Mouse (Mus musculus) adrenal gland, postnatal 25 days (tissue): ENCODE measurements around the gene Cbx2. TPM values are rescaled to one million over a fixed set of nuclear protein-coding genes. Genes with fewer than 3 reads are reported as not detected.

ENCODE experiments used
- DNase-seq: peaks from one replicate; pipeline ENCODE4 v3.0.0; 2021; ENCODE audit warnings: mixed read lengths
- total RNA-seq: library from RNA; stranded (reverse); gene quantifications from 2 replicates; pipeline ENCODE4 v1.2.3, GENCODE M21; 2021

Cbx2 gene
- total RNA-seq, 1 experiment from 2014 or later, result 8.9 TPM

DNA sequence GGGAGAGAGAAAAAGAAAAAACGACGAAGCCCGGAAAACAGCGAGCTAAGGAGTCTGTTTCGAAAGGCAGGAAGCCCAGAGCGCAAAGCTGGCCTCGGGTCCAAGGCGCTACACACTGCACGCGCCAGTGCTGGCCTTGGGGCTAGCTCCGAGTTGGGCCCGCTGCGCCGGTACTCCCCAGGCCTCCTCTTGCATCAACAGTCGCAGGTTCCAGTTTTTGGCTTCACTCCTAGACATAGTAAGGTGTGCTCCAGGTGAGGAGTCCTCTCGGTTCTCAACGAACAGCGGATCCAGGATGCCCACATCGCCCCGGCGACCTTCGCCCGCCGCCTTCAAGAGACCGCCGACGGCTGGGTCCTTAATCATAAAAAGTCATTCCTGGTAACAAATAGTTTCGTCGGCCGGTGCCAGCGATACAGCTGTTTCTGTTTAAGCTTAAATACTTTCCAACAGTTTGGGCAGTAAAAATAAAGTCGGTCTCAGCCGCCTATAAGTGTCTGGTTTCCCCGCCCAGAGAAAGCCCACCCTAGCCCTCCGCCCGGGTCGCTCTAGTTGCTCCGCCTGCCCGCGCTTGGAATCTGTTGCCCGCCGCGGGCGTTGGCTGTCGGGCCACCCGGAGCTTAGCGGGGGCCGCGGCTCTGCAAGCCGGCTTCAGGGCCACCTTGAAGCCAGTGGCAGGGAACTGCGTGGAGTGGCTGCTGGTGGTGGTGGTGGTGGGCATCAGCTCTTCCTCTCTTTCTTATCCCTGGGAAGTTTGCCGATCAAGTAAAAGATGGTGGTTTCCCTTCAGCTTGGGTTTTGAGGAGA is 19.9 kb downstream of the Cbx2 start:
- no peak for DNase-seq

DNA sequence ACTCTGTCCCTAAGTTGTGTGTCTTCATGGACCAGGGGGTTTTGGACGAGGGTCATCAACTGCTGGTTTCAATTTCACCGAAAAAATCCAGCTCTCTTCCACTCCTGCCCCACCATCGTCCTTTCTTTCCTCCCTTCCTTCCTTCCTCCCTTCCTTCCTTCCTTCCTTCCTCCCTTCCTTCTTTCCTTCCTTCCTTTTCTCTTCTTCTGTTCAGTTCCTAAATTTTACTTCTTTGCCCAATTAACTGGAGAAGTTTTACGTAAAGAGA is 20.4 kb downstream of the Cbx2 start:
- DNase-seq, result no peak

DNA sequence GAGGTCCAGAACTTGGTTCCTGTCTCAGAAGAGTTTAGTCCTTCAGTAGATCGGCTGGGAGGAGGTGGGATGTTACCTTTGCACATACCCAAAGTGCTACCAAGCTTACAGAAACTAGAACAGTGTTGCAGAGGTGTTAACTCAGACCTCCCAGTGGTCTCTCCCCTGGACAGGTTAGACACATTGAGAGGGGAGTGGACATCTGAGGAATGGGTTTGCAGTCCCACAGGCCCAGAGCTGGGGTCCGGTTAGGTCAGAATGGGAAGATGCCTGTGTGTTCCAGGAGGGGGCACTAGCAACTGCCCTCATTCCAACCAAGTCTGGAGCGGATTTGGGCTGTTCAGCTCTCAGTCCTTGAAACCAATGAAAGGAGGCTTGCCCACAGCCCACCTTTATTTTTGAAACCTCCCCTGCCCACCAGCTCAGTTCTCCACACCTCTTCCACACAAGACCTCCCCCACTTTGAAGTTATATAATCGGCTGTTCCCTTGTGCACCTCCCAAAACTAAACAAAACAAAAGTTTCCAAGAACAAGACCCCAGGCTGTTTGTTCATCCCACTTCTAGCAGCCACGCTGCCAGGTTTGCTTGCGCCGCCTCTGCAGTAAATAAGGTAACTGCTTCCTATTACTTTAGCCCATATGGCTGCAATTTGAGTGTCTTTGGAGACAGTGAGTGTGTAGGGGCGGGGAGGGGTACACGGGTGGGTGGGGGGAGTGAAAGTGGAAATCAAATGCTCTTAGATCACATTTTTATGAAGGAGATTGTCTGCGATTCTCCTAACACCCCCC is 21.2 kb downstream of the Cbx2 start:
- DNase-seq, result no peak

GRCm38 (mm10) chr11:119044551-119045337 is 22.0 kb downstream of the Cbx2 start:
- DNase-seq, result no peak

DNA sequence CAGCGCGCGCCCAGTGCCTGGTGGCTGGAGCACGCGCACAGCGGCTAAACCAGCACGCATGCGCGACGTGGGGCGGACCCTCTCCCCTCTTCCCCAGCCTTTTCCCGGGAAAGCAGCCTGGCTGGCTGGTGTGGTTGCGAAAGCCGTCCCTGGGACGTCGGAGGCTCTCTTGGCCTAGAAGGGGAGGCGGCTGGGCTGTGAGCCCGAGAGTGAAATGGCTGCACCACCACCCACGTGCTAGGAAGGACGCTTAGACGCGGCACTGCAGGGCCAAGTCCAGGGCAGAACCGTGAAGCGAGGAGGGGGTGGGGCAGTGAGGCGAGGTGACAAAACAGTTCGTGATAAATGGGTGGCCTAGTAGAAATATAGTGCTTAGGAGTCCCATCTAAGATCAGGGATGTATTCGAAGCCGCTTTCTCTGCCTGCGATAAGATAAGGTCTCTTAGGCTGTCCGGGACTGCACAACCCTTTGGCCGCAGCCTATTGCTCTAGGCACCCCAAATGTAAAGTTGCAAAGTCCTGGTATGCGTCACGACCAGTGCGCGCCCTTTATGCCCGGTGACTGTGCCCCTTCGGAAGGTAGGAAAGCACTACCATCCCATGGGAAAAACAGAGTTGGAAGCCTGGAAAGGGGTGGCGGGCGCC is 24.0 kb downstream of the Cbx2 start:
- DNase-seq, result peak; percentile 62

- no peak for DNase-seq
Observed at GRCm38 (mm10) chr11:119047261-119048132, 24.7 kb downstream of the Cbx2 start.

DNA sequence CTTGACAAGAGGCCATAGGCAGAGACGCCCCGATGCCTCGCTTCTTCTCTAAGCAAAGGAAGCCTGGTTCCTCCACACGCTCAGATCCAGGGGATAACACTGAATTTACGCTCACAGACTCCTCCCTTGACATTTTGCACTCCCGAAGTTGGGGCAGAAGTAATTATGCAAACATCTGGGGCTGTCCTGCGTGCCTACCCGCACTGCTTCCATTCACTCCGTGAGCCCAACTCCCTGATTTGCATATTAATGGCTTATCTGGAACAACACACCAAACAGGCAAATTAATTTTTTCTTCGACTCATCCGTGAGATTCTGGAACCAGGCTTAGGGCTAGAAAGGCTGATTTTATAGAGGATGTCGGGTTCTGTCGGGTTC is 25.4 kb downstream of the Cbx2 start:
- no peak for DNase-seq

- no peak for DNase-seq
Observed at GRCm38 (mm10) chr11:119050361-119050760, 27.6 kb downstream of the Cbx2 start.

DNA sequence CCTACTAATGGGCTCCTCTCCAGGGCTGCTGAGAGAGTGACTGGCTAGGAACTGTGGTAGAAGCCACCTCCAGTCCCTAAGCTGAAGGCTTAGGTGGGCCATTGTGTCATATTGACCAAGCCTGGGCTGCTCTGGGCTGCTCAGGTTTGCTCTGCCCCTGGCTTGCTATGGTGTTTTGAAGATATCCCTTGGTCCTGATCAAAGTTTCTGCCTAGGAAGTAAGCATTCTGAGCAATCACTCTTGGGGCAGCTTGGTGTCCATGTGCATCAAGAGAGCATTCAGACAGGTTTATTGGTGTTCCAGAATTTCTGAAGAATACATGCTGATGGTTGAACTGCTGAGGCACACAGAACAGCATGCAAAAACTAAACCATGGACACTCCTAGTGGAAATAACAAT is 28.7 kb downstream of the Cbx2 start:
- no peak for DNase-seq

- no peak for DNase-seq
Observed at GRCm38 (mm10) chr11:119051927-119052660, 29.3 kb downstream of the Cbx2 start.

- DNase-seq, result no peak
Observed at GRCm38 (mm10) chr11:119052661-119053256, 30.0 kb downstream of the Cbx2 start.

- peak; percentile 79 for DNase-seq
Observed at GRCm38 (mm10) chr11:119053257-119053670, 30.5 kb downstream of the Cbx2 start.

GRCm38 (mm10) chr11:119053738-119054350 is 31.1 kb downstream of the Cbx2 start:
- no peak for DNase-seq

DNA sequence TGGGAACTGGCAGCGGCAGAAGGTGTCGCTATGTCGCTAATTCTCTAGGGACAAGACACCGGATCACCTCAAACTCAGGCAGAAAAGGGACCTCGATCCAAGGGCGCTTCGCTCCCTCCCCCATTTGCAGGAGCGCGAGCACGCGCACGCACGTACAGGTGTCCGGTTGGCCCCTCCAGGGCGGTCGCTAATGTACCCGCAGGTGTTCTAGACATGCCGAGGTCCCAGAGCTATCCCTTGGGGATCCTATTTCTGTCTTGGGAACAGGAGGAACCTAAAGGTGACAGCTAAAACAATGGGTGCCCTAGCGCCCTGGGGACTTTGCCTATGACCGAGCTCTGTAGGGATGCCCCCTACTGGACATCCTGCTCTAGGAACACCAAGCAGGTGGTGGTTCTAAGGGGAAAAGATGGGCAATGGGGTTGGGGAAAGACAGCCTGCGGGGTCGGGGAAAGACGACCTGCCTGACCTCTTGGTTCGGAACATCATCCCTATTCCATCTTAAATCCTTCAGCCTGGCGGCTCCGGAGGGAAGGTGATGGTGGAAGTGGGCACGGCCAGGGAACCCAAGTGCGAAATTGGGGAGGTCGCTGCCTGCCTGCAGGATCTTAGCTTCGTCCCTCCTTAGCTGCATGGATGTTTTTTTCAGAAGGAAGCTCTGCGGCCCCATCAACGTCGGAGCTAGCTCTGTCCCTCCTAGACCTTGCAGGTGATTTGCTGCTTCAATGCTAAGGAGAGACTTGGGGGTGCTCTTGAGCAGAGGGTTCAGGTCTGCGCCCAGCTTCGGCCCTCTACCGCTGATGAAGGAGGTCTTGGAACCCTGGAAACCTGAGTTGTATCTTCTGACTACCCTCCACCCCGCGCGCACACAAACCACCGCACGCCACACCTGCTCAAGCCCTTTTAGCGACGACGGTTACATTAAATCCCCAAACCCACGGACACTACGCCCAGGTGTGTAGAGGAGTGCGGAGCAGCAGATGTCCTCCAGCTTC is 31.9 kb downstream of the Cbx2 start:
- no peak for DNase-seq

GRCm38 (mm10) chr11:119055571-119056131 is 32.9 kb downstream of the Cbx2 start:
- no peak for DNase-seq

- DNase-seq, result peak; percentile 47
Observed at GRCm38 (mm10) chr11:119056301-119057211, 33.8 kb downstream of the Cbx2 start.

- DNase-seq, result no peak
Observed at GRCm38 (mm10) chr11:119057291-119057690, 34.5 kb downstream of the Cbx2 start.
